ENCODE assay signal across 8 mouse cellular contexts in genomic region chr19:44907851-44908690, GRCm38 (mm10). TPM values are rescaled to one million over a fixed set of nuclear protein-coding genes. Genes with fewer than 3 reads are reported as not detected.
A peak's percentile ranks its signal among the peaks of the same experiment; 100 is the strongest.
DNase-seq lines count a peak whose midpoint lies in the region; TF ChIP-seq lines count a peak whose summit lies in the region.

No protein-coding gene starts in this region.

- TF ChIP-seq CTCF in brain, embryonic 14.5 days (IDR thresholded peaks at IDR 0.05; ENCODE audit: borderline replicate concordance, extremely low read depth, insufficient read depth, insufficient read length), result peak; percentile 17; the same call in 1 of the 2 replicates

- no peak for TF ChIP-seq POLR2A in brain, embryonic 14.5 days (IDR thresholded peaks at IDR 0.05; ENCODE audit: borderline replicate concordance, extremely low read depth, insufficient read depth, insufficient read length, poor library complexity, severe bottlenecking)

- peak; percentile 74 for DNase-seq in kidney, postnatal 10 days
- no peak for DNase-seq in kidney, adult 11 months
- DNase-seq in brain, embryonic 14.5 days (ENCODE audit: low read depth), result peak; percentile 61
- DNase-seq in heart, adult 11 months, result peak; percentile 98
- DNase-seq in kidney, postnatal 4 days, result peak; percentile 68 to 80
- peak; percentile 29 for DNase-seq in skeletal muscle tissue, adult 2 months (ENCODE audit: low read depth, low spot score)
- DNase-seq in cerebellum, adult 11-12 months, result no peak
- no peak for DNase-seq in cerebellum, adult 11 months

RNA-seq across cellular contexts. Expression of gene Slf2, which starts 22.9 kb away (rescaled TPM):
- polyA plus RNA-seq in brain, embryonic 14.5 days (2012; rRNA removed), result 49.0 and 51.3 TPM in 2 replicates

Comparison
In these comparisons a context has a peak if more than half of its experiments do, and no peak if none do; other contexts are left out.
1. DNase-seq: peak in kidney, postnatal 10 days (single experiment), brain, embryonic 14.5 days (single experiment), heart, adult 11 months (single experiment), kidney, postnatal 4 days (2 of 2) and skeletal muscle tissue, adult 2 months (single experiment); none in kidney, adult 11 months (single experiment), cerebellum, adult 11-12 months (single experiment) and cerebellum, adult 11 months (single experiment).